Mouse (Mus musculus): ENCODE results near the gene Zswim4.

The Zswim4 gene

GRCm38 (mm10) chr8:84183261-84184084 lies 53.4 kb downstream of the Zswim4 start:
- peak; percentile 71 to 75 for DNase-seq (ENCODE audit: low spot score in 2 of 2)

- no peak for DNase-seq (ENCODE audit: low spot score in 2 of 2)
Observed at GRCm38 (mm10) chr8:84182833-84183232, 54.0 kb downstream of the Zswim4 start.

- peak; percentile 74 to 78 for DNase-seq (ENCODE audit: low spot score in 2 of 2)
Observed at GRCm38 (mm10) chr8:84180530-84181190, 56.2 kb downstream of the Zswim4 start.

DNA sequence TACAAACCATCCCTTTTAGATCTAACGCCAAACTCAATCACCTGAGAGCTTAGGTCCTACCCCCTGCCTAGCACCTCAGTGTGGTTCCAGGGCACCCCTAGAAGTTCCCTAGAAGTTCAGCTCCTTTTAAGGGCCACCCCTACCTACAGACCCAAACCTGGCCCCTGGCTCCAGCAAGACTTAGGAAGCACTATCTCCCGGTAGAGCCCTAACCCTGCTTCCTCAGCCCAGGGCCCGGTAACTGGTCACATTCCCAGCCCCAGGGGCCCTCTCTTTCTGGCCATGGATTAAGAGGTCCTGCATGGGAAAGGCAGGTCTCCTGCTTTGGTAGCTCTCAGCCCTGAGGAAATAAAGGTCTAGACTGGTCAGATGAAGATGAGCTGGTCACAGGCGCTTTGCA lies 56.9 kb downstream of the Zswim4 start:
- DNase-seq (ENCODE audit: low spot score in 2 of 2), result no peak

DNA sequence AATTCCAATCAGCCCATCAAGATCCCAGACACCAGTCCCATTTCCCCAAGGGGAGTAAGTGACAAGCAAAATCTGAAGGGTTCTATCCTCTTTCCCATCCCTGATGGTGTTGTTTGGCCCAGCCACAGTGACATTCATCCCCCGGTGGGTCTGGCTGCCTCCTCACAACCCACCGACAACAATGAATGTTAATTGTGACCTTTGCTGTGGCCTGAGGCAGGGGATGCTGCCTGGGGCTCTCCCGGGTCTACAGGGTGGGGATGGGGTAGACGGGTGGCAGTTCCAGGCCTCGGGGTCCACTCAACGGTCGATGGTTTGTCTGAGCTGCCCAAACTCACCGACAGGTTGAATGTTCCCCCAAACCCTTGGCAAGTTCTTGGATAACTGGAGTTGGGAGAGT lies 58.3 kb downstream of the Zswim4 start:
- no peak for DNase-seq (ENCODE audit: low spot score in 2 of 2)

GRCm38 (mm10) chr8:84177405-84177804 lies 59.5 kb downstream of the Zswim4 start:
- no peak for DNase-seq (ENCODE audit: low spot score in 2 of 2)

DNA sequence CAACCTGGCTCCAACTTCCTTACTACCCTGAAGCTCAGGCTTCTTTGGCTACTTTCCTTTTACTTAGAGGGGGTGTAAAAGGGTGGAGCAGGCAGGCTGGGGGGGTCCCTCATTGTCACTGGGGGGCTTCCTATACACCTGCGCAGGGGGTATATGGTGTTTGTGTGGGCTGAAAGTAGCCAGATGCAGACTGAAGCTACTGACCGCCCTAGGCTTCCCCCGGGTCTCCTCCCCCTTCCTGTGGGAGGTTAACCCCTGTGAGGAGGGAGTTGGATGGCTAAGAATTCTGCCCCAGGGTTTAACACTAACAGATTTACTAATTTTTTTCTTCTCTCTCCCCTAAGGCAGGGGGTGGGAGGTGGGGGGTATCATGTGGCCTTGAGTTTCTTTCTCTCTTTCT lies 60.3 kb downstream of the Zswim4 start:
- no peak for DNase-seq (ENCODE audit: low spot score in 2 of 2)

- peak in 1 of 2 experiments; percentile 33 for DNase-seq (ENCODE audit: low spot score in 2 of 2)
Observed at GRCm38 (mm10) chr8:84173861-84174260, 63.0 kb downstream of the Zswim4 start.

DNA sequence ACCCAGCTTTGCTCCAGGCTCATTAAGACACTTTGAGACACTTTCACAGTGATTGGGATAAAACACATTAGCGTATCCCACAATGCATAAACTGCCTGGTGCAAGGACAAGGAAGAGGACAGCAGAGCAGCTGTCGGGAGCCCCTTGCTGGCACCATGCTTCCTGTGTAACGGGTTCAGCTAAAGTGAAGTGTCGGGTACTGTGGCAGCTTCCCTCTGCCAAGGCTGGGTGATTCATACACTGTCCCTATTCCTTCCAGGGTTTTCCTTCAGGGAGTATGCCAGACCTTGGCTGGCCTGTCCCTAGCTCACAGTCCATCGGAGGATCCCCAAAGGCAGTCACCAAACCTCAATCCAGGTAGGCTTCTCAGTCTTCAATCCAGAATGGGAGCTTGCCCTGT lies 66.8 kb downstream of the Zswim4 start:
- DNase-seq (ENCODE audit: low spot score in 2 of 2), result no peak

DNA sequence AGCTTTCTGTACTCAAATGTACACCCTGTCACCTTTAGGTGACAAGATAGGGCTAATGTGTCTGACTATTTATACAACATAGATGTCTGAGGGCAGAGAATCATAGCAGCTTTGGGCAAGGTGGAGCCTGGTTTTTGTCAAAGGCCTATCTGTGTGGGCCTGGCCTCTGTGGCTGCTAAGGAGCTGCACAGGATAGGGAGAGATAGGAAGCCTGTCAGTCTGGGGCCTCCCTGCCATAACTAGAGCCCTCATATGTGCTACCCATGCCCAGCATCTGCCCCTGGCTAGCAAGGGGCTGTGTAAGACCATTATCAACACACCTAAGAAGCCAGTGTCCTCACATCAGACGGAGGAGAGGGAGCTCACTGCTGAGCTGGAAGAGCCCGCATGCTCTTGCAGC lies 69.2 kb downstream of the Zswim4 start:
- no peak for DNase-seq (ENCODE audit: low spot score in 2 of 2)
